Mouse (Mus musculus): ENCODE results near the gene Gm7029. TPM values are rescaled to one million over a fixed set of nuclear protein-coding genes. Genes with fewer than 3 reads are reported as not detected.
"Not testable (repeated sequence)": the region's sequence is repeated elsewhere in the genome, so short reads cannot be mapped to it uniquely, and the experiment has no call there.

The Gm7029 gene
- polyA plus RNA-seq (2012; rRNA removed) = not detected in 2 replicates

- not testable (repeated sequence) for DNase-seq (ENCODE audit: low read depth)
Measured at GRCm38 (mm10) chr17:33873537-33873936, at the start of gene Gm7029. Gene Gm7029, plus strand, starts transcription at chr17:33873837.

- no peak for DNase-seq (ENCODE audit: low read depth)
Measured at GRCm38 (mm10) chr17:33824084-33824996, 49.3 kb upstream of the Gm7029 start, which contains the start of the genes Rps28 and Ndufa7. Gene Rps28, minus strand, starts transcription at chr17:33824562. Gene Ndufa7, plus strand, starts transcription at chr17:33824572.

GRCm38 (mm10) chr17:33824997-33825330 is 48.7 kb upstream of the Gm7029 start:
- not testable (repeated sequence) for DNase-seq (ENCODE audit: low read depth)

GRCm38 (mm10) chr17:33825462-33825861 is 48.2 kb upstream of the Gm7029 start:
- no peak for DNase-seq (ENCODE audit: low read depth)

GRCm38 (mm10) chr17:33826850-33827249 is 46.8 kb upstream of the Gm7029 start:
- no peak for DNase-seq (ENCODE audit: low read depth)

- peak; percentile 99 for DNase-seq (ENCODE audit: low read depth)
Measured at GRCm38 (mm10) chr17:33828892-33829291, 44.7 kb upstream of the Gm7029 start.

GRCm38 (mm10) chr17:33829561-33829960 is 44.1 kb upstream of the Gm7029 start:
- no peak for DNase-seq (ENCODE audit: low read depth)

- no peak for DNase-seq (ENCODE audit: low read depth)
Measured at GRCm38 (mm10) chr17:33842966-33843795, 30.5 kb upstream of the Gm7029 start, which contains the start of gene Cd320. Gene Cd320, plus strand, starts transcription at chr17:33843091.

GRCm38 (mm10) chr17:33844196-33844595 is 29.4 kb upstream of the Gm7029 start:
- DNase-seq (ENCODE audit: low read depth) = no peak

- no peak for DNase-seq (ENCODE audit: low read depth)
Measured at GRCm38 (mm10) chr17:33848139-33848538, 25.5 kb upstream of the Gm7029 start.

GRCm38 (mm10) chr17:33851331-33851730 is 22.3 kb upstream of the Gm7029 start:
- no peak for DNase-seq (ENCODE audit: low read depth)

GRCm38 (mm10) chr17:33857816-33858215 is 15.8 kb upstream of the Gm7029 start:
- DNase-seq (ENCODE audit: low read depth) = no peak

GRCm38 (mm10) chr17:33865330-33866030 is 8.2 kb upstream of the Gm7029 start:
- no peak for DNase-seq (ENCODE audit: low read depth)

- DNase-seq (ENCODE audit: low read depth) = no peak
Measured at GRCm38 (mm10) chr17:33874411-33874810, 774 bp downstream of the Gm7029 start.

GRCm38 (mm10) chr17:33875797-33876196 is 2.2 kb downstream of the Gm7029 start:
- DNase-seq (ENCODE audit: low read depth) = not testable (repeated sequence)

GRCm38 (mm10) chr17:33884320-33884719 is 10.7 kb downstream of the Gm7029 start:
- not testable (repeated sequence) for DNase-seq (ENCODE audit: low read depth)

GRCm38 (mm10) chr17:33887802-33888201 is 14.2 kb downstream of the Gm7029 start:
- DNase-seq (ENCODE audit: low read depth) = not testable (repeated sequence)

GRCm38 (mm10) chr17:33888230-33888629 is 14.6 kb downstream of the Gm7029 start:
- not testable (repeated sequence) for DNase-seq (ENCODE audit: low read depth)

GRCm38 (mm10) chr17:33889941-33890532 is 16.4 kb downstream of the Gm7029 start:
- not testable (repeated sequence) for DNase-seq (ENCODE audit: low read depth)

GRCm38 (mm10) chr17:33890533-33891059 is 17.0 kb downstream of the Gm7029 start, which contains the start of gene Kifc1:
Gene Kifc1, minus strand, starts transcription at chr17:33890661.
- peak; percentile 88 for DNase-seq (ENCODE audit: low read depth)

- no peak for DNase-seq (ENCODE audit: low read depth)
Measured at GRCm38 (mm10) chr17:33891357-33891756, 17.7 kb downstream of the Gm7029 start.

Data from gonadal fat pad, adult 2 months (tissue).